Mouse (Mus musculus) mouse embryonic stem cell (cell line): ENCODE measurements around the gene Rpa2.
"Not testable (repeated sequence)": the region's sequence is repeated elsewhere in the genome, so short reads cannot be mapped to it uniquely, and the experiment has no call there.

Source experiments
- in situ Hi-C, 2 experiments: fragments of 300-500 bp; cut with MboI; formaldehyde crosslinking; loops; 1 replicate in 1 of 2; 3 replicates in 1 of 2; pipeline ENCODE4 v1.14.3; 2019 to 2020; ENCODE audit warnings: low sequenced_read_pairs in 2 of 2, low pct_unique_long_range_greater_than_20kb in 1 of 2, mixed read lengths in 1 of 2; ENCODE audit not compliant: unreplicated experiment in 1 of 2

Rpa2 gene

DNA sequence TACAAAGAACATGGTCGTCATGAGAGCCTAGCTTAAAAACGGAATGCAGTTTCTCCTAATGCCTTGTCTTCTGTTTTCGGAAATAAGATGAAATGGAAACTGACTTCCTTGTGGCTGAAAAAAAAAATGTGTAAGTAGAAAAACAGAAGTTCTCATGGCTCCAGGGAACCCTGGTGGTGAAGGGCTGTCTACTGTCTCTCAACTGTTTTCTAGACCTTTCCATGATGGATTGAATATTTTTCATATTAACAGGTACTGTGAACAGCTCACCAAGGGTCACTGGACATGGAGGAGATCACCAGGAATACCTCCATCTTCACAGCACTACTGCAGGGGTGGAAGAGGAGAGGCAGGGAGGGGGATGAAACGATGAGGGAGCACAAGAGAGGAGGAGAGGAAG is 29.9 kb downstream of the Rpa2 start:
- in situ Hi-C loops = no loop called here

DNA sequence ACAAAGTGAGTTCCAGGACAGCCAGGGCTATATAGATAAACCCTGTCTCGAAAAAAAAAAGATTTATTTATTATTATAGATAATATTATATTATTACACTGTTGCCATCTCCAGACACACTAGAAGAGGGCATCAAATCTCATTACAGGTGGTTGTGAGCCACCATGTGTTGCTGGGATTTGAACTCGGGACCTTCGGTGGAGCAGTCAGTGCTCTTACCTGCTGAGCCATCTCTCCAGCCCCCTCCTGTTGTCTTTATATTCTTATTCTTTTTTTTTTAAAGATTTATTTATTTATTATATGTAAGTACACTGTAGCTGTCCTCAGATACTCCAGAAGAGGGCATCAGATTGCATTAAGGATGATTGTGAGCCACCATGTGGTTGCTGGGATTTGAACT is 30.5 kb downstream of the Rpa2 start:
- in situ Hi-C loops = not testable (repeated sequence)

DNA sequence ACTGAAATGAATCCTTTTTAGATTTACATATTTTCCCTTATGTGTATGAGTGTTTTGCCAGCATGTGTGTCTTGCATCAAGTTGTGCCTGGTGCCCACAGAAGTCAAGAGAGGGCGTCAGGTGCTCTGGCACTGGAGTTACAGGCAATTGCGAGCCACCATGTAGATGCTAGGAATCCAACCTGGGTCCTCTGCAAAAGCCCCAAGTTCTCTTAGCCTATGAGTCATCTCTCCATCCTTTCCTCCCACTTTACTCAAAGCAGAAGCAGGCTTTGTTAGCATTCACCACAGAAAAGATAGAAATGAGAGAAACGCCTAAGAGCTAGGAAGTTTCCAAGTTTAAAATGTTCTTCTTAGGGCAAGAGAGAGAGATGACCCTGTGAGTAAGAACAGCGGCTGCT is 31.7 kb downstream of the Rpa2 start:
- in situ Hi-C loops = no loop called here

DNA sequence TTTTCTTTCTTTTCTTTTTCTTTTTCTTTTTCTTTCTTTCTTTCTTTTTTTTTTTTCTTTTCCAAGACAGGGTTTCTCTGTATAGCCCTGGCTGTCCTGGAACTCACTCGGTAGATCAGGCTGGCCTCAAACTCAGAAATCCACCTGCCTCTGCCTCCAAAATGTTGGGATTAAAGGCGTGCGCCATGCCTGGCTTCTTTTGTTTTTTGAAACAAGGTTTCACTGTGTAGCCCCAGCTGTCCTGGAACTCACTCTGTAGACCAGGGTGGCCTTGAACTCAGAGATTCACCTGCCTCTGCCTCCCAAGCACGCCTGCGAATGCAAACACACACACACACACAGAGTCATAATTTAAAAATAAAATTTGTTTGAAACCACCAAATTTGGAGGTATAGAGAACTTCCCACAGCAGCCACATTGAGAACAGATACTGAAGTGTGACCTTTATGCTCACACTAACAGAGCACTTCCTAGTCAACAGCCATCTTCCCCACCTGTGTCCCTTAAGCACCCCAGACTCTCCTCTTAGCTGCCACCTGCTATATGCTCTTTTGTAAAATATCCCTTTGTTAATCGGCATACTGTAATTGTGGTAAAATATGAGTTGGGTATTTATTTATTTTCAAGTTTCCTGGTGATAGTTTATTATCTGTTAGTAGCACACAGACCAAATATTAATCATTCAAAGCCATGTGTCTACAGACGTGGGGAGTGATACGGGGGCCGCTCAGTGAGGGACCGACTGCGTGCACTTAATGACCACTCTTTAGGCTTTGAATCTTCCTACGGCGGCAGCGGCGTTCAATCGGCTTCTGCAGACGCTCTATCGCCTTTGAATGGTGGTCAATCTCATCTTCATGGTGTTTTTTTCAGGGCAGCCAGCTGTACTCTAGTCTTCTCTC is 33.3 kb downstream of the Rpa2 start:
- in situ Hi-C loops = no loop called here

- in situ Hi-C loops = no loop called here
Observed at GRCm38 (mm10) chr4:132802171-132802637, 34.1 kb downstream of the Rpa2 start.

DNA sequence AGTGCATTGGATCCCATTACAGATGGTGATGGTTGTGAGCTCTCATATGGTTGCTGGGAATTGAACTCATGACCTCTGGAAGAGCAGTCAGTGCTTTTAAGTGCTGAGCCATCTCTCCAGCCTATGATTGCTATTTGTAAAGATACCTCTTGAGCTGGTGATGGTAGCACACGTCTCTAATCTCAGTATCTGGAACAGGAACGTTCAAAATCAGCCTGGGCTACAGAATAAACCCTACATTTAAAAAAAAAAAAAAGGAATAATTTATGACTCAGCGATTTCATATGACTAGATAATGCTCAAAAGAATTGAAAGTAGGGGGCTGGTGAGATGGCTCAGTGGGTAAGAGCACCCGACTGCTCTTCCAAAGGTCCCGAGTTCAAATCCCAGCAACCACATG is 35.1 kb downstream of the Rpa2 start:
- in situ Hi-C loops = no loop called here

DNA sequence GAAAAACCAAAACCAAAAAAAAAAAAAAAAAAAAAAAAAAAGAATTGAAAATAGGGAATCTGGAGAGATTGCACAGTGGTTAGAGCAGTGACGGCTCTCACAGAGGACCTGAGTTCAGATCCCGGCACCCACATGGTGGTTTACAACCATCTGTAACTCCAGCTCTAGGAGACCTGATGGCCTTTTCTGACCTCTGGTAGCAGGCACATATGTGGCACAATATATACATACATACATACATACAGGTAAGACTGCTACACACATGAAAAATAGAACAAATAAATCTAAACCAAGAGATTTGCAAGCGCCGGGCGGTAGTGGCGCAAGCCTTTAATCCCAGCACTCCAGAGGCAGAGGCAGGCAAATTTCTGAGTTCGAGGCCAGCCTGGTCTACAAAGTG is 35.7 kb downstream of the Rpa2 start:
- in situ Hi-C loops = no loop called here

GRCm38 (mm10) chr4:132804331-132804730 is 36.2 kb downstream of the Rpa2 start:
- in situ Hi-C loops = no loop called here

GRCm38 (mm10) chr4:132805146-132805545 is 37.0 kb downstream of the Rpa2 start:
- in situ Hi-C loops = no loop called here

- in situ Hi-C loops = no loop called here
Observed at GRCm38 (mm10) chr4:132805599-132806197, 37.6 kb downstream of the Rpa2 start.

GRCm38 (mm10) chr4:132806620-132807191 is 38.6 kb downstream of the Rpa2 start:
- in situ Hi-C loops = no loop called here

DNA sequence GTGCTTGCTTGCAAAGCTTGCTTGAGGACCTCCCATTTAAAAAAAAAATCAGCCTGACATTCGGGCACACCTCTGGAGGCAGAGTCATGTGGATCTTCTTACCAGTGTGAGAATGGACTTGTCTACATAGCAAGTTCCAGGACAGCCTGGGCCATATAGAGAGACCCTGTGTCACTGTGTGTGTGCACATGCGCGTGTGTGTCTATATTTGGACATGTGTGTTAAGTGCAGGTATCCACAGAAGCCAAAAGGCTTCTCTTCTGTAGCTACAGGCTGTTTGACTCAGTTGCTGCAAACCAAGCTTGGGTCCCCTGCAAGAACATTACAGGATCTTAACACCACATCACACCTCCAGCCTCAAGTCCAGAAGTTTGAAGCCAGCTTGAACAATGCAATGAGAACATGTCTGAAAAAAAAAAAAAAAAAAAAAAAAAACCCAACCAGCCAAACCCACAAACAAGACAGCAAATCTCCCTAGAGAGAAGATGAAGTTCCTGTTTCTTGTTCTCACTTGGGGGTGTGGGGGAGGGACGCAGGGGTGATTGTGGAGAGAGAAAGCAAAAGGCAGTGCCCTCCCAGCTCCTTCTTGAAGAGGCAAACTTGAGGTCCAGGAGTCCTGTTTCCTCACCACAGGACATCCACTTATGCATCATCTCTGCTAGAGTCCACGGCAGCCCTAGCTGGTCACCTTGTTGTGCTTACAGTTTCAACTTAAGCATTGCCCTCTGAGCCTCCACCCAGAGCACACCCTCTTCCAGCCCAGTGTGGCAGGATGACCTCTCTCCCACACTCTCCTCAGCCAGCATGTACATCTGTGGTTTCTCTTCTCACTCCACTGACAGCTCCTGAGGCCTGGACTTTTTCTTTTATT is 39.9 kb downstream of the Rpa2 start:
- in situ Hi-C loops = no loop called here

DNA sequence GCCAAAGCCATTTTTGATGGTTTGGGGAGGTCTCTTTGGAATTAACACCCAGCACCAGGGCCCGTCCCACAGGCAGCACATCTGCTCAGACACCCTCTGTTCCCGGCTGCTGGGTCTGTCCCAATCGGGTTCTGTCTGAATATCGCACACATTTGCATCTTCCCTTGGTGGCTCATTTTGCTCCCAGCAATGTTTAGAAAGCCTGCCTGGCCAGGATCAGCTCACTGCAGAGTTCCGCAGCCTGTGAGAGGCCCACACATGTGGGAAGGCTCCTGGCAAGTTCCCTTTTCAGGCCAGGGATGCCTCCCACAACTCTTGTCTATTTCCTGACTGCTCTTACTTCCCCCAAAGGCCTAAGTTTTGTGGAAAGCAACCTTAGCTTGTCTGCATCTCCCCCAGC is 41.5 kb downstream of the Rpa2 start:
- in situ Hi-C loops = no loop called here

DNA sequence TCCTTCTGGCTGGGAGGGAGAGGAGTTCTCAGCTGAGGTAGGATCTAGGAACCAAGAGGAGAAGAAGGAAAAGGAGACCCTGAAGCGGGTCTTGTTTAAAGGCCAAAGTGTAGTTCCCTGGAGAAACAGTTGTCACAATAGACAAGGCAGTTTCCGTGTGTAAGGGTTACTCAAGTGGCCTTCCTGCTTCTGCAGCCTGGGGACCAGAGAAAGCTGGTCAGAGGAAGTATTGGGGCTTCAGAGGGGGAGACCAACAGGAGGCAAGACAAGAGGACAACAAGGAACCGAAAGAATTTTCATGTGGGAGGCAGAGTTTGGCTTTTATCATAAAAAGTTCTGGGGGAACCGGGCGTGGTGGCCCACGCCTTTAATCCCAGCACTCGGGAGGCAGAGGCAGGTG is 48.3 kb downstream of the Rpa2 start:
- in situ Hi-C loops = loop anchor here in 1 of 2 experiments (5.0 kb wide), 1 partner anchor 34 kb away; no protein-coding TSS in a partner anchor

DNA sequence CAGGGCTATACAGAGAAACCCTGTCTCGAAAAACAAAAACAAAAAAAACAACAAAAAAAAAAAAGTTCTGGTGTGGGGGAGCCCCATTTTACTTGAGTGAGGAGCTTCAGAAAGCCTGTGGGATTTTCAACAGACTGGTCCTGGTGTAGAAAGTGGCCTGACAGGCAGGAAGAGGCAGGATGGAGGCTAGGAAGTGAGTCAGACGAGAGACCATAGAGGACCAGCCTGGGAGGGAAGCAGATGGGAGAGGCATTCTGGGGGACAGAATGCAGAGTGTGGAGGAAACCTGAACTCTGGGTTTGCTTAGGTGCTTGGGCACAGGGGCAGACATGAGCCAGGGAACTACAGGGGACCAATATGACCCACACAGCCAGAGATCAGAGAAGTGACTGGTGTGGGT is 48.7 kb downstream of the Rpa2 start:
- in situ Hi-C loops = loop anchor here in 1 of 2 experiments (5.0 kb wide), 1 partner anchor 35 kb away; no protein-coding TSS in a partner anchor

GRCm38 (mm10) chr4:132818442-132818841 is 50.3 kb downstream of the Rpa2 start:
- in situ Hi-C loops = loop anchor here in 1 of 2 experiments (5.0 kb wide), 1 partner anchor 36 kb away; no protein-coding TSS in a partner anchor

DNA sequence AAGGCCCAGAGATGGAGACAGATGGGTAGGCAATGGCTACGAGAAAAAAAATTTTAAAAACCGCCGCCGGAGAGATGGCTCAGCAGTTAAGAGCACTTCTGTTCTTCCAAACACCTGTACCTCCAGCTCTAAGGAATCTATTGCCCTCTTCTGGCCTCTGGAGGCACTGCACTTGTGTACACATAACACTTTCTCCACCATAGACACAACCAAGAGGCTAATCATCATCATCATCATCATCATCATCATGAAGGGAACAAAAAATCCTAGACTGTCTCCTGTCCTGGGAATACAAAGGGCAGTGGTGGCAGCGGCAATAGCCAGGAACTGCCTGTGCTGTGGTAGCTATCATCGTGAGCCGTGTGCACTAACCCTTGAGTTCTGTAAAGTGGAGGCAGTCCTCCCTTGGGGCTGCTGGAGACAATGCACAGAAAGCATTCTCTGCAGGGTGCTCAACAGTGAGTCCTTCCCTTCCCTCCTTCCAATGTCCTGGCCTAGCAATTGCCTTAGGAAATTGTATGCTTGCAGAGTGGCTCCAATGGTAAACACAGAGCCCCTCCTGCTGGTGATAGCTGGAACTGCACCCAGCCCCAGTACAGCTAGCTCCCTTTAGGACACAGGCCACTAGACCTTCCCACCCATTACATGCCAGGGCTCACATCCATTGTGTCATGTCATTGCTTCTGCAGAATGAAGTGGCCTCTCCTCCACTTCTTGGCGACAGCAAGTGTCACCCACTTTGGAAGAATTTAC is 55.7 kb downstream of the Rpa2 start:
- in situ Hi-C loops = no loop called here
